Comparison of ENCODE assay signal across 10 mouse cellular contexts in genomic region chr7:62045743-62046451, GRCm38 (mm10).
DNase-seq lines count a peak whose midpoint lies in the region; ATAC-seq and TF ChIP-seq lines count a peak whose summit lies in the region.
"Had no signal": no experiment of that assay in that cellular context is flagged by ENCODE, and none has a peak within 500 bp of the region (broad histone marks: within the 10 kb centered on the region; RNA-seq: fewer than 3 reads in every experiment).

No protein-coding gene starts in this region.

- intact Hi-C loops in gastrocnemius, postnatal 36 days (cut with DNase I) = no loop called here

- no peak overlapping the region for H3K4me3 ChIP-seq in lung, embryonic 14.5 days (ENCODE audit: low read depth, low read length)
- no peak overlapping the region for H3K4me3 ChIP-seq in heart, embryonic 12.5 days
- H3K4me3 ChIP-seq: heart, embryonic 15.5 days had no signal

- no peak overlapping the region for H3K4me2 ChIP-seq in lung, embryonic 14.5 days
- no peak overlapping the region for H3K4me2 ChIP-seq in heart, embryonic 12.5 days
- H3K4me2 ChIP-seq: heart, embryonic 15.5 days; liver, embryonic 11.5 days had no signal

- WGBS in lung, embryonic 14.5 days = 61% methylated on average over 3 of the region's 3 CpGs
- WGBS in heart, embryonic 12.5 days = 58% methylated on average over 3 of the region's 3 CpGs

- TF ChIP-seq CTCF in lung, embryonic 14.5 days (IDR thresholded peaks at IDR 0.05; ENCODE audit: low read depth) = no peak

- no peaks in the 10 kb centered on the region for H3K36me3 ChIP-seq in lung, embryonic 14.5 days (ENCODE audit: insufficient read depth)
- H3K36me3 ChIP-seq in heart, embryonic 12.5 days = no peaks in the 10 kb centered on the region
- H3K36me3 ChIP-seq: heart, embryonic 15.5 days had no signal

- H3K9ac ChIP-seq in lung, embryonic 14.5 days = no peak overlapping the region
- no peak overlapping the region for H3K9ac ChIP-seq in heart, embryonic 12.5 days
- H3K9ac ChIP-seq: heart, embryonic 15.5 days had no signal

- DNase-seq in lung, embryonic 14.5 days = peak; percentile 13
- no peak for DNase-seq in lung, adult 18-20 months
- DNase-seq in frontal cortex, postnatal 10 days (ENCODE audit: low spot score in 2 of 2) = peak; percentile 30 to 37
- DNase-seq in left cerebral cortex, adult 9 months (ENCODE audit: low spot score in 2 of 2) = peak; percentile 18 to 36
- DNase-seq in right cerebral cortex, postnatal 14 days = peak; percentile 16
- no peak for DNase-seq in thymus, postnatal 14 days
- no peak for DNase-seq in gastrocnemius, postnatal 36 days

- no peak overlapping the region for H3K27ac ChIP-seq in lung, embryonic 14.5 days (ENCODE audit: low read depth)
- H3K27ac ChIP-seq in heart, embryonic 12.5 days (ENCODE audit: poor library complexity, severe bottlenecking) = no peak overlapping the region
- H3K27ac ChIP-seq: heart, embryonic 15.5 days had no signal

- no peaks in the 10 kb centered on the region for H3K4me1 ChIP-seq in lung, embryonic 14.5 days (ENCODE audit: insufficient read depth)
- no peaks in the 10 kb centered on the region for H3K4me1 ChIP-seq in heart, embryonic 12.5 days (replicated peaks)
- H3K4me1 ChIP-seq: heart, embryonic 15.5 days had no signal

- 0 out of 2 replicates have a peak, but pooled peaks have one; percentile 31 for ATAC-seq in lung, embryonic 14.5 days (ENCODE audit: insufficient read depth)
- no peak for ATAC-seq in heart, embryonic 12.5 days (ENCODE audit: insufficient number of reproducible peaks, low FRiP score)

- H3K9me3 ChIP-seq in lung, embryonic 14.5 days (ENCODE audit: low read depth, low read length) = no peaks in the 10 kb centered on the region
- peaks cover 4% of the 10 kb centered on the region for H3K9me3 ChIP-seq in heart, embryonic 12.5 days (replicated peaks)
- H3K9me3 ChIP-seq: heart, embryonic 15.5 days had no signal

- no peaks in the 10 kb centered on the region for H3K27me3 ChIP-seq in lung, embryonic 14.5 days (ENCODE audit: insufficient read depth, low read length)
- no peaks in the 10 kb centered on the region for H3K27me3 ChIP-seq in heart, embryonic 12.5 days (replicated peaks)
- H3K27me3 ChIP-seq: heart, embryonic 15.5 days had no signal

Comparison
In these comparisons a context has a peak if more than half of its experiments do, and no peak if none do; other contexts are left out.
1. DNase-seq: peak in lung, embryonic 14.5 days (single experiment), frontal cortex, postnatal 10 days (2 of 2), left cerebral cortex, adult 9 months (2 of 2) and right cerebral cortex, postnatal 14 days (single experiment); none in lung, adult 18-20 months (0 of 2), thymus, postnatal 14 days (single experiment) and gastrocnemius, postnatal 36 days (0 of 2).